Mouse (Mus musculus): ENCODE measurements at regions not wholly inside any gene's neighbourhood (a gene's known extent, or its start where the extent isn't known, plus 50 kb on each side); places are given as distances from the start of the nearest gene placed in this dataset.
A peak's percentile ranks its signal among the peaks of the same experiment; 100 is the strongest.

DNA sequence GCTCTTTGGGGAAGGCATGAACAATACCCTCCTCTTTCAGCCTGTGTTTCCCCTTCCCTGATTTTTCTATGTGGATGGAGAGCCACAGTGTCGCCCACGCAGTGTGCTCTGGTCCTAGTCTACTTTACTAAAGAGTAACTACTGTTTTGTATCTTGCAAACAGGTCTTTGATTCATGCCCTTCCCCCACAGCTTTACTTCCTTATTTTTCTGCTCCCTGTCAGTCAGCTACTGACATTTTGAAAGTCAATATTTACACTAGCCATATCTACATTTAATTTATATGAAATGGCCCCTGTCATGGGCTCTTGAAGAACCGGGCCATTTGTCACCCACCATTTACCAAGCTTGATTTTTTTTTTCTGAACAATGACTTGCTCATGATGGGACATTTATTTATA, 168.7 kb upstream of the Stt3b start:
- no peak for DNase-seq (ENCODE audit: low spot score in 2 of 2)

DNA sequence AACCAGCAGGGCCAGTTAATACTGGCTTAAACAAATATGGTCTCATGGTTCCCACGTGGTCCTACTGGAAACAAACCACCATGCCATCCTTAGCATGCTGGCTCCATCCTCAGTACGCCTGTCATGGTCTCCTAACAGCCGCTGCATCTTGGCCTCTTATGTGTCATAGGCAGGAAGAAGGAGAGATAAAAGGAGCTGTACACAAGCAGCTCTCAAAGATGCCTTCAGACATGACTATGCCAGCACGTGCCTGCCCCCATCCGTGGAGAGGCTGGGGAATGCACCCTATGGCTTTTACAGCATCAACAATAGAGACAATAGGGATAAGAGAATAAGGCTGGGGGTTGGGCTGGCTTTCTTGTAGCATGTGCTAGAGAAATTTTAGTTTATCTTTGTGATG, 171.0 kb upstream of the Stt3b start:
- no peak for DNase-seq (ENCODE audit: low spot score in 2 of 2)

DNA sequence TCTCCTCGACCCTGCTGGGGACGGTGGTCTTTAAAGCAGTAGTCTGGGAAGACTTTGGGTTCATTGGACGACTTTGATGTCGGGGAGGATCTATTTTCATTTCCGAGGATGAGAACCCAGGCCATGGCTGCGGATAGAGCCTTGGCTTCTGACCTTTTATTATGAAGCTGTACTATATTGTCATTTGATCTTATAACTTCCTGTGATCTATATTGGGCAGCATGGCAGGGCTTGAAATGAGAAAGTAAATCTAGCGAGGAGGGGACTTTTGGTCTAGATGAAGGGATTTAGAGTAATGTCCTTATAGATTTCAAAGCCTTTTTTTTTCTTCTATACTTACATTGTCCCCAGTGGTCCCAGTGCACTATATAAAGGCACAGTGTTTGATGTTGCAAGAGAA, 172.8 kb upstream of the Stt3b start:
- no peak for DNase-seq (ENCODE audit: low spot score in 2 of 2)

DNA sequence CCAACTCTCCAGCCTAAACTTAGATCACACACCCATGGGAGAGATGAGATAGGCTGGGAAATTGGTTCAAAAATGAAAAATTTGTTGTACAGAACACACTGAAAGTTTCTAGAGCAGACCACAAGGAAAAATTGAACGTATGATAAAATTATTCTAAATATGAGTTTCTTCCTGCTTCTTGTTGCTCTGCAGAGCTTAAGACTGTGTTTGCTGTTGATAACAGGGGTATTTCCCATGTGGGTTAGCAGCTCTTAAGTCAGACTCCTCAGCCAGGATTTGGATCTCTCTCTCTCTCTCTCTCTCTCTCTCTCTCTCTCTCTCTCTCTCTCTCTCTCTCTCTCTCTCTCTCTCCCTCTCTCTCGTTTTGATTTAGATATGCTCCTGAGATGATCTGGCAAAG, 173.5 kb upstream of the Stt3b start:
- no peak for DNase-seq (ENCODE audit: low spot score in 2 of 2)

DNA sequence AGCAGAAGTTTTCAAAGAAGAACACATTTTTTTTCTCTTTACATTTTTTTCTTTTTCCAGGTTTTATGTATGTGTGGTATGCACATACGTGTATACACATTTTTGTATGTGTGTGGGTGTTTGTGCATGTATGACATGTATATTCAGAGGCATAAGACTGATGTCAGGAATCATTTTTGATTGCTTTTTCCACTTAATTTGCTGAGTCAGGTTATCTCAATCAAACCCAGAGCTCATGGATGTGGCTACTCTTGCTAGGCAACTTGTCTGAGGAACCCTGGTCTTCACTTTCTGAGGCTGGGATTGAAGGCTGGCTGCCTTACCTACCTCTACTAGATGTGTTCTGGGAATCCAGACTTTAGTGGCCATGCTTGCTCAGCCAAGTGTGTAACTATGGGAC, 174.2 kb upstream of the Stt3b start:
- DNase-seq (ENCODE audit: low spot score in 2 of 2), result no peak

DNA sequence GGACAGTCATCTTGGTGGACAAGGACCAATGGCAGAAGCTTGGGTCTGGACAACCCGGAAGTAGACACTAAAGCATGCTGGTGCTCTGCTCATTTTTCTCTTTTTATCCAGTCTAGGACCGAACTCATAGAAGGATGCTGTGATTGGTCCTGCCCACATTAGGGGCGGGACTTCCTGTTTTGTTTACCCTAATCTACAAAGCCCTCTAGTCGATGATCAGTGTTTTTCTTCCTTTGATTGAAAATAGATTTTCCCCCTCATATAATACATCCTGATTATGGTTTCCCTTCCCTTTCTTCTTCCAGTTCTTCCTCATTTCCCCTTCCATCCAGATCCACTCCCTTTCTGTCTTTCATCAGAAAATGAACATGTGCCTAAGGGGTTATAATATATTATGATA, 175.0 kb upstream of the Stt3b start:
- DNase-seq (ENCODE audit: low spot score in 2 of 2), result no peak

DNA sequence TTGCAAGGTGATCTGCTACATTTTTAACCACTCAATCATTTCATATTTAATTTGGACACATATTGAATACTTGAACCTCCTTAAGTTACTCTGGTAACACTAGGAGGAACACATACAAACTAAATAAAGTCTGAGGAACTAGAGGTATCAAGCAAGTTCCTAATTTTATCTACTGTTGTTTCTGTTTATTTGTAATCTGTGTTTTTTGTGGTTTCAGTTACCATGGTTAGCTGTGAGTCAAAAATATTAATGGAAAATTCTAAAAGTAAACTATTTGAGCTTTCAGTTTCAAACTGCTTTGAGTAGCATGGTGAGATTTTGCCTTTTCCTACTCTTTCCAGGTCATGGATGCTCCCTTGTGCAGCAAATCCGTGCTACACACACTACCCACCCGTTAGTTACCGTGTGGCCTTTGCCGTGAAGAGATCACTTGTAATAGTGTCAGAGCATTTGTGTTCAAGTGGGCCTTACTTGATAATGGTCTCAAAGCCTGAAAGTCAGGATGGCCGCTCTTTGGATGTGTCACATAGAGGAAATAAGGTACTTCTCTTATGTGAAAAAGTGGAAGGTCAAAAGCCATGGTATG, 177.0 kb upstream of the Stt3b start:
- no peak for DNase-seq (ENCODE audit: low spot score in 2 of 2)

DNA sequence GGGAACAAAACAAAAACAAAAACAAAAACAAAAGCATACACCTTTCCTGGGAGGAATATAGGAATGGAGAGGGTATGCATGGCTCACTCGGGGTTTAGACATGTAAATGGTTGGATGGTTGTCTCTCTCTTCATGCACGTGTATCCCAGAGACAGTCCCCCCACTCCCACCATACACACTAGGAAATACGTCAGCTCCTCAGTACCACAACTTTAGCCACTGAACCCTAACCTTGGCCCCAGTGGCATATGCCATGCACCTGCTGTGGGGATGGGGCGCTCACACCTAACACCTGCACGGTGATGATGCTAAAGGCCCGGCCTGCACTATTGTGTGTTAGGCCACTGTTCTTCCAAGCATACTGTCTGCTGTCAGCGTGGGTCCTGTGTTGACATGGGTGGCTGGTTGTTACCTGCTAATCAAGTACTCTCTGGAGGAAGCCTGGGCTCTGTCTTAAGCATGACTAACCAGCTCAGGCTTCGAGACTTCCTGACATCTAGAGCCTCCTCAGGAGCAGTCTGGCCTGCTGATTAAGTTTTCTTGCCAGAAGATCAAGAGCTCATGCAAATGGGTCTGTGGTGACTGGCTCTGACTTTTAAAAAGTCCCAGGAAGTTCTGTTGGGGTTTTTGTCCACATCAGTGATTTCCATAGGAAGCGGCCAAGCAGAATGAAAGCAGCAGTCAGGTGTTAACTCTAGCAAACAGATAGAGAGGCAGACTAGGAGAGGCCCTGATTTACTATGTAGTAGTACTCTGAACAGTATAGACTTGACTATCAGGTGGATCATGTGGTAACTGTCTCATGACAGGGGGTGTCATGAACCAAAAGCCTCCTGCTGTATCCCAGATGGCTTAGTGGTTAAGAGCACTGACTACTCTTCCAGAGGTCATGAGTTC, 178.9 kb upstream of the Stt3b start:
- DNase-seq (ENCODE audit: low spot score in 2 of 2), result no peak

DNA sequence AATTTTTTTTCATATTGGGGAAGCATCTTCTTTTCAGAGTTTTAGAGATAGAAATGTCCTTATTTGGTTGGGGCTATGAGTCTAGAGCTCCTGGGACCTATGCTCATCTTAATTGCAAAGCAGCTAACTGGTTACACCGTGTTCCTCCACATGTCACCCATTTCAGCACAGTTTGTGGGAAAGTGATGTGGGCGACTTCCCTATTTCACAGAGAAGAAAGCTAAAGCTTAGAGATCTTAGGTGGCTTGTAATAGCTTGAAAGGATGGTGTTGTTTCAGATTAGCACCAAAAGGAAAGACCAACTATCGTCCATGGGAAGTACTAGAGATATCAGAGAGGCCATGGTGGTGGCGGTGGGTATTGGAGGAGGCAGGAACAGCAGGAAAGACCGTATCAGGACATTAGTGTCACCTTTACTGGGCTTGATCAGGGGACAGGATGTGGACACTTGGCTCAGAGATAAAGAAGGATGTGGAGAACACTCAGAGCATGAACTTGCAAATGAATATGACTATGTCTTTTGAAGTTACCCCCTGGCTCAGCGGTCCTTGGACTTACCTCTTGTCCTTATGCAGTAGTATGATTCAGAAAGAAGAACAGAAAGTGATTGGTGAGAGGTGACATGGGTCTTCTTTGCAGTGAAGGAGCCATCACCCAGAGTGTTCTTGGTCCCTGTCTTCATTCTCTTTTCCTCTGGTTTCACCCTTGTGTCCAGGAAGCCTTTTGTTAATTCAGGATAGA, 182.4 kb upstream of the Stt3b start:
- DNase-seq (ENCODE audit: low spot score in 2 of 2), result no peak

DNA sequence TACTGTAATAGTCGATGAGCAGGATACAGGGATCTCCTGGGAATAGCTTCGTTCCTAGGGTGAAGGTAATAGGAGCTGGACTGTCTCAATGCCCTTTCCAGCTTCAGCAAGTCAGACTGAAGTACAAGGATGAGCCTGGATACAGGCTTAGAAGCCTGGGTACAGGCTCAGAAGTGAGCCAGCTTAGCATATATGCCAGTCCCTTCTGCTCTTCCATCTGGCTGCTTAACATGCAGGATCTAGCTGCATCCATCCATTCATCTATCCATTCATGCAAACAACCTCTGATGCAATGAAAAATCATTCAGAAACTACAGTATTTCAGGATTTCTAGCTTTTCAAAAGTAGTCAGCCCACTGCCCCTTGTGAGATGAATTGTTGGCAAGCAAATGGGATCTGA, 183.5 kb upstream of the Stt3b start:
- peak in 1 of 2 experiments; percentile 16 for DNase-seq (ENCODE audit: low spot score in 2 of 2)

DNA sequence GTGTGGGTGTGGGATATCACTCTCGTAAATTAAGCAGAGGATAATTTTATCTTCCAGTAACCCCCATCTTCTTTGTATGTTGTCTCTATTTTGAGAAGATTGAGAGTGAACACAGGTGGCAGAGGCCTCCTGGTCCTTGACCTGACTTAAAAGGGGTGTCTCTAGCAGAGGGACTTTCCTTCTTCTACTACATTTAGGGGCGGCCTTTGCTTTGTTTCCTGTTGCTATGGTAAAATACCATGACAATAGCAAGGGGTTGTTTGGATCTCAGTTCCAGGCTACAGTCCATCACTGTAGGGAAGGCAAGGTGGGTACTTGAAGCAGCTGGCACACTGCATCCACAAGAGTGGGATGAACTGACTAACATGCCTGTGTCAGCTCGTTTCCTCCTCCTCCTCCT, 189.3 kb upstream of the Stt3b start:
- no peak for DNase-seq (ENCODE audit: low spot score in 2 of 2)

DNA sequence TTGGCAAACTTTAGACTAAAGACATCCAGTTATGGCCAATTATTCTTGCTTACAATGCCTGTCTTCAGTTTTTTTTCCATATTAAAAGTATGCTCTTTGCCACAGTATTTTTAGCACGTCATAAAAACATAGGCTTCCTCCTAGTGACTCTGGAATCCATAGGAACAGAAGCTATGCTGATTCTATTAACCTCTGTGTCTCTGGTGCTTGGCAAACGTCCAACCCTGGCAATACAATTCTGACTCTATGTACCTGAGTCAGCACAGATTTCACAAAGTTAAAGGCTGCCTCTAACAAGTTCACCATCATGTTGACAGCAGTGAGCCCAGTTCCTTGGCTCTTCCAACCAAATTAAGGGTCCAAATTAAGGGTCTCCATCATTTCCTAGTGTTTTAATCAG, 194.6 kb upstream of the Stt3b start:
- DNase-seq (ENCODE audit: low spot score in 2 of 2), result no peak

DNA sequence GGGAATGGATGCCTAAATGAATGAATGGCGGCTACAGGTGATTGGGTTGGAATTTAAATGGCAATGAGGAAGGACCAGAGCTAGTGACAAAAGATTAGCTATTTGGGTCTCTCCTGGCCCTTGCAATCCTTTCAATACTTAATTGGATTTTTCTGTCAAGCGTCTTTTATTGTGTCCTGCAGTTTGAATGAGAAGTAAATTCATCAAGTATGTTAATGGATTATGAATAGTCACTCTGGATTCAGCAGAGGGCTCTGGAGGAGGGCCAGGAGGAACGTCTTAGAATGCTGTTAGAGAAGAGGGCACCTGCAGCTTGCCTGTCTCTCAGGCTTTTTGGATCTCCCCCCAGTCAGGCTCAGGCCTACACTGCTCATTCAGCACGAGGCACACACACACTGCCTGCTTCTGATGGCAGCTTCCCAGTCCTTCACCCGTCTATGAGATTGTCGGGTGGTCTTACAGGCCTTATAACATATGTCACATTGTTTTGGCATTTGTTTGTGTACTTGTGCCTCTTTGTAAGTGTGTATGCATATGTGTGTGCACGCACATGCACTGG, 197.0 kb upstream of the Stt3b start:
- no peak for DNase-seq (ENCODE audit: low spot score in 2 of 2)

DNA sequence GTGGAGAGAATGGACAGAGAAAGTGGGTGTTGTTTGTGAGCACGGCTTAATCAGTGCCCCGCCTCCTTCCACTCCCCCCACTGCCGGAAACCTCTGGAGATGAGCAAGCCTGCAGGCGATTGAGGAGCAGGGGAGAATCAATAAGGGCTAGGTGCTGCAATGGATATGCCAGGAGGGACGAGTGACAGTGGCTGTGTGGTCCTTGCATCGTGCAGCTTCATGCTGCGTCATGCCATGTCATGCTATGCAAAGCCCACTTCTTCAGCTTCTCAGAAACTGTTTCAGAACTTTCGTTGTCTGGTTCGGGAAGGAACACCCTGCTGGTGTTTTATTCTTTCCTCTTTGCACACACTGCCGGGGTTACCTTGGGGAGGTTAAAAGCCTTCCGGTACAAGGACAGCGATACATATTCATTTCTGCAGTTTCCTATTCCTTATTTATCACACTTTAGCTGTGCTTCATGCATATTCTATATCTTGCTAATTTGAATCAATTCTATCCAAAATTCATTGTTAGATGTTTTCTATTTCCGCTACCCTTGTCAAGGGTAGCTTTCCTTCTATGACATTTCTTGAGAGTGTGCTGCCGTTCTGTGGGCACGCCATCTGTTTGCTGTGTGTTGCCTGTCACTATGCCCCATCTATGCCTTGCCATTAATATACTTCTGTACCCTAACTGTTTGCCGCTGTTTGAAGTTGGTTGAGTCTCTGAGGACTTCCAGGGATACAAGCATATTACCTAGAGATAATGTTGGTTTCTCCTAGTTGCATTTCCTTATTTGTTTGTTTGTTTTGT, 202.8 kb upstream of the Stt3b start:
- DNase-seq (ENCODE audit: low spot score in 2 of 2), result no peak

DNA sequence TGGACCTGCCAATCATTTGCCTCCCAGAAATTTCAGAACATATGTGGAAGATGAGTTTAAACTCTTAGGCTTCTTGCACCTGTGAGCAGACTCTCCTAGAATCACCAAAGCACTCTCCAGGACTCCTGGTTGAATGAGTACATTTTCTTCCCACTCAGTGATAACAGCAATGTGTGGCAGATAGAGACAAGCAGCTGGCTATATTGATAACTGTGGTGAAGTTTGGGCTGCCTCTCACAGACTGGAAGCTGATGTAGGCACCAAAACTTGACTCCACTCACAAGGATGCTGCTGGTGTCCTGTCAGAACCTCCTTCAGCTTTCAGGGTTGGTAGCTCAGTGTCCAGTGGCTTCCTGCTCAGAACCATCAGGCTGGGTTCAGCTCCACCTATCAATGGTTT, 207.7 kb upstream of the Stt3b start:
- DNase-seq (ENCODE audit: low spot score in 2 of 2), result no peak

DNA sequence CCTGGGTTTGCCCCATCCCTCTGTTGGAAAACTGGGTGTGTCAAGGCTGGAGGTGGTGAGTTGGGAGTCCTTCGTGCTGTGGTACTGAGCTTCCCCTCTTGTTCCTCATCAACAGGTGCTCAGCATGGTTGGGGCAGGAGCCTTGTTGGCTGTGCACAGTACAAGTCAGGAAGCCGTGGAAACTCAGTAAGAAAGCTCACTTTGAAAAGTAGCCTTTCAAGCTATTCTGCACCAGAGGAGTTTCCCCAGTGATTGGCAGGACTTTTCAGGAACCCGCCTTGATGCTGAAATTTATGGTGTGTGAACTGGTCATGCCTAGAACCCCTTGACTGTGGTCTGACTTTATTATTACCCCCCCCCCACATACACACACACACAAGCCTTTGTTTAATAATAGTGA, 213.9 kb upstream of the Stt3b start:
- DNase-seq (ENCODE audit: low spot score in 2 of 2), result no peak

DNA sequence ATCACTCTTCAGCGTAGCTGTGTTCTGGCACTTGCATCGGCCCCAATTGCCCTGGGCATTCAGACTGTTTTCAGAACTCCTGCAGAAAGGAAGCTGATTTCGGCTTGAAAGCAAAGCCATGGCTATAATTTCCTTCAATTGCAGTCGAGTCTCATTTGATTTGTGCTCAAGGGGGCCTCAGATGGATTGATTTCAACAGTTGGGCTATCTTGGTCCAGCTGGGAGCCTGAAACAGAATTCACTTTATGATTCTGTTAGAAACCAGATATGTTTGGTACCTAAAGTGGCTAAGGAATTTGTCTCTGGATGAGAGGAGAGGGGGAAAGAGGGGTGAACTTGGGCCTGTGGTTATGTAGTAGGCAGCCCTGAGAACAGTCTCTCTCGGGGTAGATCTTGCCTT, 214.4 kb upstream of the Stt3b start:
- DNase-seq (ENCODE audit: low spot score in 2 of 2), result no peak

DNA sequence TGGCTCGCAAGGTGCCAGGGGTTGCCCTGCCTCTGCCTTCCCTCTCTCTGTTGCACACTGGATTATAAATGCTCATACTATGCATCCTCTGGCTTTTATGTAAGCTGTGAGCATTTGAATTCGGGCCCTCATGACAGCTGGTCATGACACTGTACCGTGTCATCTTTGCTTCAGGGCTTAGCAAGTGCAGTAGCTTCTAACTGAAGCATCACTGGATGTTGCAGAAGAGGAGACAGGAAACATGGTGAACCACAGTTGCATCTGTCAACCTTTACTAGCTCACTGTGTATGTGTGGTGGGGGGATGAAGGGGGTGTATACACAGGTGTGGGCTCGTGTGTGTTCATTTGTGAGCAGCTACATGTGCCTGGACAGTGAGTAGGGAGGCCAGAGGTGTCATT, 216.1 kb upstream of the Stt3b start:
- no peak for DNase-seq (ENCODE audit: low spot score in 2 of 2)

DNA sequence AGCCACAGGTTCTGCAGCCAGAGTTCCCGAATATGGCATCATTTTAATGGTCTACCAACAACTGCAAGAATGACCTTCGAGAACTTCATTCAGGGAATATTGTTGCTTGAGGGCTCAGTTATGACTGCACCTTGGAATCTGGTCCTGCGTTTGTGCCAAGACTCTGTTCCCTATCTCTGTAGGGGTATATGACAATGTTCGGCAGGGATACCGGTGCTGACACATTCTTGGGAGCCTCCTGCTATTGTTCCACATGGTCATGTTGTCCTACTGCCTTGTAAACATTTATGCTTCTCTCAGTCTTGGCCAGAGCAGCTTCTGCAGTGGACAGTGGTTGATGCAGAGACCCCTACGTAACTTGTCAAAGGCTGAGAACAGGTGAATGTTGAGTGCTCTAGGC, 216.8 kb upstream of the Stt3b start:
- DNase-seq (ENCODE audit: low spot score in 2 of 2), result no peak

DNA sequence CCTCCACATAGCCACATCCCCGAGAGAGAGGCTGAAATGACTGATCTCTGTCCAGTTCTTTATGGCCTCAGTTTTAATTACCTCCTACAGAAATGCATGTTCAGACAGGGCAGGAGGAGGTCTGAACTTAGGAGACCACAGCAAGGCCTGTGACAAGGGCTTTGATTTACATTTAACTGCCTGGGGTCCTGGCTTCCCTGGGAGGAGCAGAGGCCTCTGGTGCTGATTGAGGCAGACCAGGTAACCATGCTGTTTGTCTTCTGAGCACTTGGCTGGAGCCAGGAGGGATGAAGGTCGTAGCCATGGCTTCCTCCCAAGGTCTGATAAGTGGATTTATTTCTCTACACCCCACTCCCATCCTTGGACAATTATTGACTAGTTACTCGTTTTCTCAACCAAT, 224.0 kb upstream of the Stt3b start:
- no peak for DNase-seq (ENCODE audit: low spot score in 2 of 2)

DNA sequence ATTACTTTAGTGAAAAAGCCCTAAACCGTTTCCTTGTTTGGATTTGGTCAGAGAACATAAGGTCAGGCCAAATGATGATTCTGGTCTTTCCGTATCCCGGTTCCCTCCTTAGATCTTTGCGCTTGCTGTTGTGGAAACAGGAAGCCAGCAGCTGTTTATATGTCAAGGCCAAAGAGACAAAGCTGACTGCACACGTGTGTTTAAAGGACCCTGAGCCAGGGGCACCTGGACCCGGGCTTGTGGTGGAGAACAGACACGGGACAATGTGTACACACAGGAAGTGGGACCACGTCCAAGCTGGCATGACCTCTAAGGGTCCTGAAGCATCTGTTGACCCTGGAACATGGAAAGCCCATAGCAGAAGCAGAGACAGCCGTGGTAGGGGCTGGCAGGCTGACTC, 233.4 kb upstream of the Stt3b start:
- no peak for DNase-seq (ENCODE audit: low spot score in 2 of 2)
